Mouse (Mus musculus): ENCODE results near the gene Slc25a10.

Slc25a10 gene

GRCm38 (mm10) chr11:120491317-120492023 lies at the start of gene Slc25a10:
Gene Slc25a10, plus strand, starts transcription at chr11:120491840.
- peak; percentile 81 for DNase-seq (ENCODE audit: low spot score)

GRCm38 (mm10) chr11:120442344-120442743 lies 49.3 kb upstream of the Slc25a10 start, which contains the start of gene Tspan10:
Gene Tspan10, plus strand, starts transcription at chr11:120442644.
- DNase-seq (ENCODE audit: low spot score), result no peak

GRCm38 (mm10) chr11:120442765-120443280 lies 48.8 kb upstream of the Slc25a10 start:
- DNase-seq (ENCODE audit: low spot score), result no peak

GRCm38 (mm10) chr11:120444106-120444505 lies 47.5 kb upstream of the Slc25a10 start:
- DNase-seq (ENCODE audit: low spot score), result no peak

- no peak for DNase-seq (ENCODE audit: low spot score)
Observed at GRCm38 (mm10) chr11:120445475-120445874, 46.2 kb upstream of the Slc25a10 start.

- no peak for DNase-seq (ENCODE audit: low spot score)
Observed at GRCm38 (mm10) chr11:120447179-120447578, 44.5 kb upstream of the Slc25a10 start.

GRCm38 (mm10) chr11:120452246-120452645 lies 39.4 kb upstream of the Slc25a10 start:
- DNase-seq (ENCODE audit: low spot score), result no peak

- DNase-seq (ENCODE audit: low spot score), result no peak
Observed at GRCm38 (mm10) chr11:120453306-120453705, 38.3 kb upstream of the Slc25a10 start, which contains the start of gene Pde6g. Gene Pde6g, minus strand, starts transcription at chr11:120453500.

- no peak for DNase-seq (ENCODE audit: low spot score)
Observed at GRCm38 (mm10) chr11:120454965-120455364, 36.7 kb upstream of the Slc25a10 start.

- no peak for DNase-seq (ENCODE audit: low spot score)
Observed at GRCm38 (mm10) chr11:120455413-120455812, 36.2 kb upstream of the Slc25a10 start.

- no peak for DNase-seq (ENCODE audit: low spot score)
Observed at GRCm38 (mm10) chr11:120457370-120457769, 34.3 kb upstream of the Slc25a10 start.

- DNase-seq (ENCODE audit: low spot score), result peak; percentile 65
Observed at GRCm38 (mm10) chr11:120457772-120458751, 33.6 kb upstream of the Slc25a10 start, which contains the start of the genes Oxld1 and Ccdc137. Gene Oxld1, minus strand, starts transcription at chr11:120458068. Gene Ccdc137, plus strand, starts transcription at chr11:120458115.

- DNase-seq (ENCODE audit: low spot score), result no peak
Observed at GRCm38 (mm10) chr11:120458847-120459597, 32.6 kb upstream of the Slc25a10 start.

- DNase-seq (ENCODE audit: low spot score), result no peak
Observed at GRCm38 (mm10) chr11:120463536-120463935, 28.1 kb upstream of the Slc25a10 start.

- no peak for DNase-seq (ENCODE audit: low spot score)
Observed at GRCm38 (mm10) chr11:120464365-120464764, 27.3 kb upstream of the Slc25a10 start.

- no peak for DNase-seq (ENCODE audit: low spot score)
Observed at GRCm38 (mm10) chr11:120465521-120465920, 26.1 kb upstream of the Slc25a10 start.

GRCm38 (mm10) chr11:120467051-120467735 lies 24.4 kb upstream of the Slc25a10 start, which contains the start of gene Arl16:
Gene Arl16, minus strand, starts transcription at chr11:120467607.
- peak; percentile 84 for DNase-seq (ENCODE audit: low spot score)

GRCm38 (mm10) chr11:120467736-120468092 lies 23.9 kb upstream of the Slc25a10 start:
- DNase-seq (ENCODE audit: low spot score), result no peak

GRCm38 (mm10) chr11:120472052-120472451 lies 19.6 kb upstream of the Slc25a10 start:
- DNase-seq (ENCODE audit: low spot score), result no peak

- no peak for DNase-seq (ENCODE audit: low spot score)
Observed at GRCm38 (mm10) chr11:120483448-120483934, 8.1 kb upstream of the Slc25a10 start.
